Mouse (Mus musculus) bone marrow, adult 2 months (tissue): ENCODE measurements at regions not wholly inside any gene's neighbourhood (a gene's known extent, or its start where the extent isn't known, plus 50 kb on each side); places are given as distances from the start of the nearest gene placed in this dataset.

Experiments used
- CTCF ChIP-seq: fragments of 200-500 bp; IDR thresholded peaks from 2 replicates; pipeline ENCODE4 v1.5.1; 2011; ENCODE audit warnings: low read length, control low read depth; ENCODE audit not compliant: control insufficient read depth, insufficient read depth
- POLR2A ChIP-seq: fragments of 200-500 bp; IDR thresholded peaks from 2 replicates; pipeline ENCODE4 v1.6.1; 2011; ENCODE audit warnings: low read depth, mild to moderate bottlenecking, control low read depth, low read length, borderline replicate concordance; ENCODE audit not compliant: control insufficient read depth

DNA sequence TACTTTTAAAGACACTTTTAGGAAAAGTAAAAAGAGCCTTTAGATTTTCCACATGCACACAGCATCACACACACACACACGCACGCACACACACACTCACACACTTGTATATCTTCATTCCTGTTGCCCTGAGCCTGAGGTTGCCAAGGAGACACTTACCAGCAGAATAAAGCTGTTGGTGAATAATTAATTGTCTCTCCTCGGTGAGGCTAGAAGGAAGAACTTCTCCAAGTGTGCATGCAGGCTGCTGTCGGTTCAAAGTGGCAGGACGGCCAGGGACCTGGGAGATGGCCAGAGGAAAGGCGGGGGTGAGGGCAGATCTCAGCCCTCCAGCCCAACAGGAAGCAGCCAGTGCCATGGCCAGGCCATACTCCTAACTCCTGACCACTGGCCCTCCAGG lies 98.6 kb upstream of the Prok2 start:
- TF ChIP-seq CTCF (no peak), POLR2A (no peak)
